Mouse (Mus musculus): ENCODE measurements at regions not wholly inside any gene's neighbourhood (a gene's known extent, or its start where the extent isn't known, plus 50 kb on each side); places are given as distances from the start of the nearest gene placed in this dataset.

GRCm38 (mm10) chr2:74959936-74960335, 134.3 kb downstream of the Mtx2 start:
- no peak for TF ChIP-seq KAT2A (conservative IDR thresholded peaks at IDR 0.05; ENCODE audit: low read depth, low read length)
- no peak for TF ChIP-seq ELF1 (IDR thresholded peaks at IDR 0.05; ENCODE audit: low read depth, low read length)
- TF ChIP-seq CTCF (IDR thresholded peaks at IDR 0.05 in 2 of 3, conservative IDR thresholded peaks at IDR 0.05 in 1 of 3; ENCODE audit: control insufficient read depth in 1 of 3, insufficient read depth in 1 of 3, low read depth in 2 of 3, low read length in 3 of 3, poor library complexity in 1 of 3, severe bottlenecking in 1 of 3), result no peak
- TF ChIP-seq USF1 (IDR thresholded peaks at IDR 0.05; ENCODE audit: low read depth, low read length), result no peak
- TF ChIP-seq EP300 (IDR thresholded peaks at IDR 0.05; ENCODE audit: low read depth in 1 of 2, low read length in 2 of 2), result no peak
- no peak for TF ChIP-seq ZC3H11A (IDR thresholded peaks at IDR 0.05; ENCODE audit: low read depth, low read length)
- no peak for TF ChIP-seq ZNF384 (IDR thresholded peaks at IDR 0.05; ENCODE audit: low read depth, low read length)
- TF ChIP-seq TCF12 (IDR thresholded peaks at IDR 0.05; ENCODE audit: low read depth, low read length), result no peak
- no peak for TF ChIP-seq MAZ (IDR thresholded peaks at IDR 0.05; ENCODE audit: low read depth, low read length)
- TF ChIP-seq HCFC1 (IDR thresholded peaks at IDR 0.05; ENCODE audit: low read depth, low read length), result no peak
- no peak for TF ChIP-seq POLR2A (IDR thresholded peaks at IDR 0.05; ENCODE audit: control insufficient read depth in 1 of 2, insufficient read depth in 1 of 2, low read depth in 1 of 2, low read length in 2 of 2, poor library complexity in 1 of 2)

All from MEL (cell line).